Mouse (Mus musculus): Measurements from ENCODE around the gene Aqp7.

DNA sequence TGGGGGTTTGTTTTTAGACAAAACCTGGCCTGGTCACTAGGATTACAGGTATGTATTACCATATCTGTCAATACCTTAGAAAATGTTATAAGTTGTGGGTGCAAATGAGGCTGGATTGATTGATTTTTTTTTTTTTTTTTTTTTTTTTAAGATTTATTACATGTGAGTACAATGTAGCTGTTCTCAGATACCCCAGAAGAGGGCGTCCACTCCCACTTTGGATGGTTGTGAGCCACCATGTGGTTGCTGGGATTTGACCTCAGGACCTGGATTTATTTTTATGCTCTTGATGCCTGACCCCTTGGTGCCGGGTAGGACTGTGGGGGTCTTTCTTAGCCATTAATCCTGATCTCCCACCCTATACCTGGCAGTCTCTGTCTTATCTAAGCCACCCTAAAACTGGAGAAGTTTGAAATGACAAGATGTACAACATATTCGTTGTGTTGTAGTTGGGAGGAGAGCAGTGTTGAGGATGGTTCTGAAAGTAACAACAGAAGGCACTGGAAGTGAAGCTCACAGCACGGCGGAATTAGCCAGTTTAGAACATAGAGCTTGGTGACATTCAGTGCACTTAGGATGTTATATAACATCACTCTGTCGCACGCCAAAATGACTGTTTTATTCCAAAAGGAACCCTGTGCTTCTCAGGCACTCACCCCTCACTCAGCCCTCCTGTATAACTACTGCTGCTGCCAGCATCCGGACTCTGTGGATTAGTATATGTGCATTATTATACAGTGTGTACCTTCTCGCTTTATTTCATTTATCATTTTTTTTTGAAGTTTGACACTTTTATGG, 46.9 kb downstream of the Aqp7 start:
- TF ChIP-seq MAX (IDR thresholded peaks at IDR 0.05) (no peak), CTCF (IDR thresholded peaks at IDR 0.05; ENCODE audit: control insufficient read depth, insufficient read depth, insufficient read length) (no peak), MYOG (IDR thresholded peaks at IDR 0.05; ENCODE audit: control insufficient read depth, extremely low read depth, insufficient read length) (no peak)
